Mouse (Mus musculus) c-Kit-positive CD71-positive TER-119-positive erythroid progenitor cells, embryonic 14.5 days (primary cell): ENCODE data around the gene Nfe2.
"Not testable (repeated sequence)": the region's sequence is repeated elsewhere in the genome, so short reads cannot be mapped to it uniquely, and the experiment has no call there.

Experiments
- DNase-seq: peaks from one replicate; pipeline ENCODE4 v3.0.0-alpha.2; 2013; ENCODE audit warnings: low spot score

Nfe2 gene

GRCm38 (mm10) chr15:103250195-103250740 lies 7.9 kb downstream of the Nfe2 start:
- DNase-seq = no peak

GRCm38 (mm10) chr15:103249511-103249910 lies 8.7 kb downstream of the Nfe2 start:
- DNase-seq = not testable (repeated sequence)

GRCm38 (mm10) chr15:103248401-103249313 lies 9.5 kb downstream of the Nfe2 start:
- DNase-seq = no peak

GRCm38 (mm10) chr15:103247782-103248400 lies 10.3 kb downstream of the Nfe2 start:
- no peak for DNase-seq

GRCm38 (mm10) chr15:103247078-103247781 lies 11.0 kb downstream of the Nfe2 start:
- no peak for DNase-seq

GRCm38 (mm10) chr15:103245616-103246015 lies 12.6 kb downstream of the Nfe2 start:
- peak; percentile 47 for DNase-seq

- DNase-seq = no peak
These were observed 15.3 kb downstream of the Nfe2 start for GRCm38 (mm10) chr15:103242885-103243284.

GRCm38 (mm10) chr15:103241071-103242018 lies 16.9 kb downstream of the Nfe2 start:
- DNase-seq = not testable (repeated sequence)

GRCm38 (mm10) chr15:103240160-103241028 lies 17.8 kb downstream of the Nfe2 start, which contains the start of gene Hnrnpa1:
Gene Hnrnpa1, plus strand, starts transcription at chr15:103240432.
- DNase-seq = peak; percentile 98

GRCm38 (mm10) chr15:103239685-103240159 lies 18.5 kb downstream of the Nfe2 start, which contains the start of gene Cbx5:
Gene Cbx5, minus strand, starts transcription at chr15:103239816.
- DNase-seq = peak; percentile 90

- peak; percentile 98 for DNase-seq
These were observed 19.0 kb downstream of the Nfe2 start for GRCm38 (mm10) chr15:103239130-103239684.

- no peak for DNase-seq
These were observed 20.9 kb downstream of the Nfe2 start for GRCm38 (mm10) chr15:103237295-103237694.

- DNase-seq = no peak
These were observed 25.1 kb downstream of the Nfe2 start for GRCm38 (mm10) chr15:103233119-103233518.

GRCm38 (mm10) chr15:103228904-103229303 lies 29.3 kb downstream of the Nfe2 start:
- no peak for DNase-seq

- DNase-seq = no peak
These were observed 30.6 kb downstream of the Nfe2 start for GRCm38 (mm10) chr15:103227572-103227971.

- no peak for DNase-seq
These were observed 31.2 kb downstream of the Nfe2 start for GRCm38 (mm10) chr15:103227022-103227421.

GRCm38 (mm10) chr15:103224161-103224560 lies 34.0 kb downstream of the Nfe2 start:
- DNase-seq = no peak

- DNase-seq = no peak
These were observed 36.8 kb downstream of the Nfe2 start for GRCm38 (mm10) chr15:103221386-103221785.

GRCm38 (mm10) chr15:103220785-103221184 lies 37.4 kb downstream of the Nfe2 start:
- DNase-seq = no peak
